Mouse (Mus musculus): ENCODE measurements at regions not wholly inside any gene's neighbourhood (a gene's known extent, or its start where the extent isn't known, plus 50 kb on each side); places are given as distances from the start of the nearest gene placed in this dataset.

- DNase-seq (ENCODE audit: low spot score), result no peak
Measured at GRCm38 (mm10) chr6:10354135-10354534, 1405.9 kb downstream of the Nxph1 start.

- no peak for DNase-seq (ENCODE audit: low spot score)
Measured at GRCm38 (mm10) chr6:10365138-10365537, 1416.9 kb downstream of the Nxph1 start.

- DNase-seq (ENCODE audit: low spot score), result peak; percentile 2
Measured at GRCm38 (mm10) chr6:10374468-10374867, 1426.2 kb downstream of the Nxph1 start.

GRCm38 (mm10) chr6:10424636-10425035 lies 1476.4 kb downstream of the Nxph1 start:
- no peak for DNase-seq (ENCODE audit: low spot score)

- DNase-seq (ENCODE audit: low spot score), result no peak
Measured at GRCm38 (mm10) chr6:10425506-10425905, 1477.3 kb downstream of the Nxph1 start.

GRCm38 (mm10) chr6:10443206-10443605 lies 1464.1 kb downstream of the Ndufa4 start:
- DNase-seq (ENCODE audit: low spot score), result no peak

GRCm38 (mm10) chr6:10456044-10456443 lies 1451.3 kb downstream of the Ndufa4 start:
- DNase-seq (ENCODE audit: low spot score), result no peak

- DNase-seq (ENCODE audit: low spot score), result no peak
Measured at GRCm38 (mm10) chr6:10468967-10469366, 1438.3 kb downstream of the Ndufa4 start.
